Mouse (Mus musculus) c-Kit-positive CD71-positive TER-119-negative erythroid progenitor cells, embryonic 14.5 days (primary cell): ENCODE results near the gene Plscr1.

Experiments used
- DNase-seq: peaks from one replicate; pipeline ENCODE4 v3.0.0-alpha.2; 2013; ENCODE audit warnings: low read depth

Gene Plscr1

GRCm38 (mm10) chr9:92249447-92249852 is at the start of gene Plscr1:
Plscr1 (plus strand) TSS chr9:92249750.
- no peak for DNase-seq

GRCm38 (mm10) chr9:92204397-92204796 is 45.2 kb upstream of the Plscr1 start:
- DNase-seq: no peak

DNA sequence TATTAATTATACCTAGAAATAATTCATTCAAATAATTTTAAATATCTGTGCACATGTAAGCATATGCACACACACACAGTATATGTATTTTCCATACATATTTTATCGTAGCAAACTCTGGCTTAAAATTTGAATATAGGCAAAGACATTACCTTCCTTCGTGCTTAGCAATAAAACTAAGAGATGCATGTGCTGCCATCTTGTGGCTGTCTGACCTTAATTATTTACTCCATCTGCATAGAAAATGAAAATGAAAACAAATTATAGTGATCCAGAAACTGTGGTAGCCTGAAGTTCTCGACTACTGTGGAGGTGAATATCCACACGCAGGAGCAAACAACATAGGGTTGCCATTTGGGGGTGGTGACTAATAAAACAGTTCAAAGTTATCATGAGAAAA is 42.2 kb upstream of the Plscr1 start:
- DNase-seq: peak; percentile 34

DNA sequence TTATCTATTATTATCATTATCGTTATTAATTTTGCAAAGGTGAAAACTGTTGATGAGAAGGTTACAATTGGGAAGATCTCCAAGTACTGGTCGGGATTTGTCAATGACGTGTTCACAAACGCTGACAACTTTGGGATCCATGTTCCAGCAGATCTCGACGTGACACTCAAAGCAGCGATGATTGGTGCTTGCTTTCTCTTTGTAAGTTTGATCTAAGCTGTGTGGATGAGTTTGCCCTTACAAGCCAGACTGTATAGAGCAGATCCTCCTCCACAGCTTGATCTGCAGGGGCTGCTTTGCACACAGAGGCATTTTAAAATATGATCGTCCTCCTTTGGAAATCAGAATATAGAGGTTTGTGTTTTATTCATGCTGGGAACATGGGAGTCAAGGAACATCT is 41.8 kb upstream of the Plscr1 start:
- DNase-seq: no peak

DNA sequence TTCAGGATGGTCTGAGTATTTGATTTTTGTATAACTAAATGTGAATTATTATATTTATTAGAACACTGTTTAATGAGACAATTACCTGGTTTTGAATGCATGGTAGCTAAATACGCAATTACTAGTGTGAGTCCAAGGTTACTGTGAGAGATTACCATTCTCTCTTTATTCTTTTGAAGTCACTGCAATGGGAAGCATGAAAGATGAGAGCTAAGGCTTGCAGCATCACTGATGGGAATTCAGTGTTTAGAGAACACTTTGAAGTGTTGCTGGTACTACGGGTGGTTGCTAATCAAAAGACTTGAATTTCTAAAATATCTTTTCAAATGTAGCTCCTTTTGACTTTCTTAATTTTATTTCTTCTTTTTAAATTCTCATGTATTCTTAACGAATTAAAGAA is 39.7 kb upstream of the Plscr1 start:
- DNase-seq: no peak

- DNase-seq: no peak
Observed at GRCm38 (mm10) chr9:92210386-92210967, 39.1 kb upstream of the Plscr1 start.

DNA sequence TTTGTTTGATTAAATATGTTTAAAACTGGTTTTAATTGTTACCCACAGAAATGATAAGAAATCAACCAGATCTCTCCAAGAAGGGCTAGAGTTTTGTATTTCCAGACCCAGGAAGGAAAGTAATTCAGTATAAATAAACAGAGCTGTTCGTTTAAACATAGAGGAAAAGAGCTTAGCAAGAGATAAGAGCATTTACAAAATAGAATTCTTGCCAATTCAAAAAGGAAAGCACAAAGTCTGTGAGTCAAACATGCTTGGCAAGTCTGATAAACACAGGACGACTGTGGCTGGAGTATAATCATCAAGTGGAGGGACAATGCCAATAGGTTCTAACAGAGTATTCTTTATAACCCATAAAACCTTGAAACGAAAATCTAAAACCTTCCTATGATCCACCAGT is 38.5 kb upstream of the Plscr1 start:
- no peak for DNase-seq

DNA sequence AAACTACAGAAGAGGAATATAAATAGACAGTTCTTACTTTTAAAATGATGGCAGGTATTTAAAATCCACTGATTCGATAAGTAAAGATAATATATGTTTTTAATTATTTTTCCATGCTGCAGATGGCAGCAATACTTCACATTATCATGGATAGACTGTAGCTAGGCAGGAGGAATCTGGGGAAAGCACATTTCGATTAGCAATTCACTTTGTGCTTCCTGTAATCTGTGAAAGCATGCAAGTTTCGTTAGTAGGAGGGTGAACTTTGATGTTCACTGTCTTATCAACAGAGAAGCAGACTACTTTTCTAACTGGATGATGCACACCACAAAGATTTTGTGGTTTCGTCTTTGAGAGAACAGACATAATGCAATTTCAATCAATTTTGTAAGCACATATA is 32.1 kb upstream of the Plscr1 start:
- DNase-seq: no peak

DNA sequence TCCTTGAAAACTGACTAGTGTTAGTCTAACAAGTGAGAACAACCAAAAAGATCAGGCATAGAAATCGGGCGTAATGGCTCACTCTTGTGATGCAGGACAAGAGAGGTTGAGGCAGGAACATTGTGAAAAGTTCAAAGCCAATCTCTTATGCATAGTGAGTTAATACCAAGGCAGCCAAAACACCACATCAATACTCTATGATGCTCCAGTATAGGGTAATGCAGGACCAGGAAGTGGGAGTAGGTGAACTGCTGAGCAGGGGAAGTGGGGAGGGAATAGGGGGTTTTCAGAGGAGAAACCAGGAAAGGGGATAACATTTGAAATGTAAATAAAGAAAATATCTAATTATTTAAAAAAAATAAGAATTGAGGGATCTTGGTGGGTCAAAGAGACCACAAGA is 31.7 kb upstream of the Plscr1 start:
- DNase-seq: no peak

DNA sequence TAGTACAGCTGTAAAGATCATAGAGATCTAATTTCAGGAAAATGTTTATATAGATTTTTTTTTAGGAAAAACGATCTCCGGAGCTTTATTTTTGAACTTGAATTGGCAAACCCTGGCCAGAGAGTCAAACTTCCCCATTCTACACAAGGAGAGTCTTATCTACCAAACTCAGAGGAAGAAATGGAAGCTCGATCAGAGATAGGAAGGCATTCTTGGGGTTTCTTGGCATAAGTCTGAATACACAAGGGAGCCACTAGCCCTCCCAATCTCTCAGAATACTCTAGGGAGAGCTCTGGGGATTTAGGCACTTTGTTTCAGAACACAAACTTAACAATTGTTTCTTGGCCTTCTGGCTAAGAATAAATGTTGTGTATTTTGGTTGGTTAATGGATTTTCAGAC is 29.4 kb upstream of the Plscr1 start:
- no peak for DNase-seq

DNA sequence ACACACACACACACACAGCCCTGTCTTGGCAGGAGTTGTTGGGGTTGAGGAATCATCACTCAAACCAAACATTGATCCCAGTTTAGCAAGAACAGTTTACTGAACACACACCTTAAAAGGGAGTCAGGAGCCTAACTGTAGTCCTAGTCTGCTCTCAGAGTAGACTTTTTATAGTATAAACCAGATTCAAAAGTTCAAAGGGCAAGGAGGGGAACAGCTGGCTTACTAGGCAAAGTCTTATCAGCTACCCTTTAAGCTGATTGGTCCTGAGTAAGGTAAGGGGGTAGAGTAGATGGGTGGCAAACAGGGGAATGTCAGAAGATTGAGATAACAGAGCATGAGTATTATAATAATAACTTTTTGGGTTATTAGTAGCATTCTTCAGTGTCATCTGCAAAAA is 28.1 kb upstream of the Plscr1 start:
- no peak for DNase-seq

- no peak for DNase-seq
Observed at GRCm38 (mm10) chr9:92224598-92225231, 24.8 kb upstream of the Plscr1 start.

GRCm38 (mm10) chr9:92226127-92226655 is 23.4 kb upstream of the Plscr1 start:
- no peak for DNase-seq

DNA sequence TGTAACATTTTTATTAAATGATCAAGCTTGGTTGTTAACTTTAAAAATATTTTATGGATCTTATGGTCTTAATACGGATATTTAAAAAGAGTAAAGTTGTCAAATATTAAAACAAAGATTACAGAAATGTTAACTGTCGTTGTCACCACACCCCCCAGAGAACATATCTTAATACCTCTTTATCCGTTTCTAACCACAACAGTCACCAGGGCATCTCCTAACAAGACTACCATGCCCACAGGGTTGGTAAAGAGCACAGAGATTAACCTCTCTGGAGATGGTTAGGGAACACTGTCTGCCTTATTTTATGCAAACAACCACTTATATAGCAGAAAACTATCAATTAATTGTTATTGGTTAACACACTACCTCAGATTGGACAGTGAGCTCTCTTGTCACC is 22.8 kb upstream of the Plscr1 start:
- no peak for DNase-seq

DNA sequence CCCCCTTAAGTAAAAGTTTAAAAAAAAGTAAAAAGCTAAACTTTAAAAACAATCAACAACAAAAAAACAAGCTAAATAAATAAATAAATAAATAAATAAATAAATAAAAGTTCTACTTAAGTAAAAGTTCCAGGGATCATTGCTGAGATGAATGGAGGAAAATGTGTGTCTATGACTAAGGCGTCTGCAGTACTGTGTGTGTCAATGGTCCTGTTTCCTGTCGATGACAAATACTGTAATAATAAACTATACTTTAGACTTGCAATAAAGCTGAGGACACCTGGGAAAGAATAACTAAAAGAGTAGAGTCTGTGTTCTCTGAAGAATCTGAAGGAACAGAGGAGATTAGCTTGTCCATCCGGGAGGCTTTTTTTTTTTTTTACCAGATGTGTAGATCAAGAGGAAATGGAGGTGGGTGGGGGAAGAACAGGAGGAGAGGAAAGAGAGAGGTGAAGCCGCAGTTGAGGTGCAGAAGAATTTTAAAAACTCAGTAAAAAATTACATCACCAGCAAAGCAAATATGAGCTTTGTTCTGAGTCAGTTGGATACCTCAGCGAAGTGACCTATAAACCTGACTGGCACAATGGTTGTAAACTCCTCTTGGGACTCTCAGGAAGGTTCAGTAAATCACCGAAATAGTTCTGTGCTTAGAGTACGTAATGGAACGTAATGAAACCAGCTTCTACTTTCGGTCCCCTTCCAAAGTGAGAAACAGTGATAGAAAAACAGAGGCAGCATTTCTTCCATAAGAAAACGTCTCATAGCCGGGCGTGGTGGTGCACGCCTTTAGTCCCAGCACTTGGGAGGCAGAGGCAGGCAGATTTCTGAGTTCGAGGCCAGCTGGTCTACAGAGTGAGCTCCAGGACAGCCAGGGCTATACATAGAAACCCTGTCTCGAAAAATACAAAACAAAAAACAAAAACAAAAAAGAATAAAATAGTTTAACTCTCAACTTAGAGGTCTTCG is 20.4 kb upstream of the Plscr1 start:
- DNase-seq: no peak

GRCm38 (mm10) chr9:92229833-92230205 is 19.7 kb upstream of the Plscr1 start:
- no peak for DNase-seq

- DNase-seq: no peak
Observed at GRCm38 (mm10) chr9:92234901-92235458, 14.6 kb upstream of the Plscr1 start.

DNA sequence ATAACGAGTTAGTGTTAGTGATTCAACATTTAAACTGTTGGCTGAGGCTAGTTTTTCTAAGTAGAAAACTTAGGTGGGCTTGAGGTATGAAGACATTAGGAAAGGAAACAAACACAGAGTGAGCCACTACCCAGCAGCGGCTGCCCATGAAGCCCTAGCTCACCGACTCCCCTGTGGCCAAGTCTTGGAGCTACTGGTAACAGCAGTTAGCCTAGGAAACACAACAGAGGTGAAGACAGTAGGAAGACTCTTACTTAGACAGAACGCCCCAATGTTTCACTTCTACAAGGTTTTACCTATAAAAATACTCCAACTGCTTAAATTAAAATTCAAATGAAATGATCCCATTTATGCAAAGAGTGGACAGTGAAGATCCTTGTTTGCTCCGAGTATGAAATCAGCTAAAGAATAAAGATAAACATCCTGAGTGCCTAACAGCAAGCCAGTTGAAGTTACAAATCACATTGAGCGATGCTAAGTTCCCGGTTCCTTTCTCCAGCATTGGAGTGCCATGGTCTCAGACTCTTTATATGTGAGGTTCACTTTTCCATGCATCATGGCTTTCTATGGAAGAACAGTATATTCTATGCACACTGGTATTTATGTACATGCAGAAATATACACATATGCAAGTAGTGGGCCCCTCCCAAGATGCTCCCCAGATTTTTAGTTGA is 640 bp upstream of the Plscr1 start:
- DNase-seq: no peak

DNA sequence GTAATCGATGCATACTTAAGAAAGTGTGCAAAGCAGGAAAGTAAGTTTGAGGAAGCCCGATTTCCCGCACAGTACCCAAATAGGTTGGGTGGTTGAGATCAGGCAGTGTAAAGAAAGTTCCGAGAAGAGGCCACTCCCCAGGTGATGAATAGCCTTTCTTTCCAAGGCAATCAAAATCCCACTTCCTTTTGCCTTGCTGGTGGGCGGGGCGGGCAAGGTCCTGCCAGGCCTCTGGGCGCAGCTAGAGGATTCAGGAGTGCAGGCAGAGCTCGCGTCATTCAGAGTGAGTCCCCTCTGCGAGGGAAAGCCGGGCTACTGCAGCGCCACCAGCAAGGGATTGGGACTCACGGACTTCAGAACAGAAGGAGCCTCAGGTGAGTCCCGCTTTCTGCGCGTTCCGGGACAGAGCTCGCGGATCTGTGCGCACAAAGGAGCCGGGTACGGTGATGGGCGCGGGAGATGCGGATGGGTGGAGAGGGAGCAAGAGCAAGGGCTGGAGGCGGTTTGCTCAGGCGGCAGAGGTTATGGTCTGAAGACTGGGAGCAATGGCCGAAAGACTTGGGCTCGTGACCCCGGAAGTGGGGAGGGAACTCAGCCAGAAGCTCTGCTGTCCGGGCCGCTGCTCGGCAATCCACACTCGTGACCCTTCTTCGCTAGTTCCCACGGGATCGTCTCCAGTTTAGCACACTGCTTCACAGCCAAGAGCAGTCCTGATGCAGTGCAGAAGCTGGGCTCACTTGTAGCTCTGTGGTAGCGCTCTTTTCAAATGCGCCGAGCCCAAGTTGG is 630 bp downstream of the Plscr1 start:
- DNase-seq: no peak

DNA sequence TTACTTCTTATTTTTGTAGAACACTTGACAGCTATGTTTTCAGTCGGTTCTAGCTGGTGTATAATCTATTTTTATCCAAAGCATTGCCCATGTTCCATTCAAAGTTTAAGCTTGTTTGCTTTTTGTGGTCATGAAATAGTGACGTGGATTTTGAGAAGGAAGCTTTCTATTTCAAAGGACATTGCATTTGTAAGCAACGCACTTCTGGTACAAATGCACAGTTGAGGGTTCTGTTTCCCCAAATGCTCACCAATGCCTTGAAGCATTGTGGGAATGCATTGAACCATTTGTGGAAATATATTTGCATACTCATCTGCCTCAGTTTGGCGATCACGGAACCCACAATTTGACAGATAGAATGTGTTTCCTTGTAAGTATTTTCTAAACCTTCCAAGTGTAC is 3.2 kb downstream of the Plscr1 start:
- no peak for DNase-seq
